7 mouse cellular contexts compared by ENCODE assay signal in the genomic region with DNA sequence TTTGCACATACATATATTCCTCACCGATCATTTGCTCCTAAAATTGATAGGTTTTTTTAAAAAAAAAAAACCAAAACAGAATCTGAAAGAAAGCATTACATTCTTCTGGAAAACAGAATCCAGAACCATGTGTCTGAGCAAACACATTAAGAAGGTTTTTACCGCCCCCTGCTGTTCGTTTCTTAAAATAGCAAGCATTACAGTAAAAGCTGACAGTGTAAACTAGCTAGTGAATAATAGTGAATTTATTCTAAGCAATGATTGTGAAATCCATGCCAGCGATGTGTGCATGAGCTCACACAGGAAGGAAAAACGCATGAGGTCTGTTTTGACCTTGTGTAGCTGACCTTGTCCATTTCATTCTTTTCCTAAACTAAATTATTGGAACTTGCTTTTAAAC. TPM values are rescaled to one million over a fixed set of nuclear protein-coding genes. Genes with fewer than 3 reads are reported as not detected.
DNase-seq lines count a peak whose midpoint lies in the region; ATAC-seq and TF ChIP-seq lines count a peak whose summit lies in the region.

No protein-coding gene starts in this region.

- ATAC-seq in limb, embryonic 14.5 days (ENCODE audit: low FRiP score, low read depth) = peak; percentile 53; the same call in 1 of the 2 replicates

- H3K4me2 ChIP-seq in limb, embryonic 14.5 days (replicated peaks; ENCODE audit: low read depth, low read length, severe bottlenecking) = no peak overlapping the region

- WGBS in limb, embryonic 14.5 days = 4% methylated on average over 5 of the region's 5 CpGs

- H3K27ac ChIP-seq in limb, embryonic 14.5 days (replicated peaks; ENCODE audit: low read depth, low read length) = no peak overlapping the region

- peak; percentile 47 for DNase-seq in right cerebral cortex, adult 18-20 months
- no peak for DNase-seq in right cerebral cortex, postnatal 25 days
- DNase-seq in R1 (ENCODE audit: low read depth, low spot score) = peak; percentile 73
- peak; percentile 68 for DNase-seq in embryo, embryonic 11.5 days (ENCODE audit: low read depth, low spot score)
- peak; percentile 68 for DNase-seq in hindlimb bud, embryonic 11.5 days (ENCODE audit: extremely low spot score, low read depth, low spot score)
- peak; percentile 95 for DNase-seq in limb, embryonic 14.5 days (ENCODE audit: low spot score)
- peak; percentile 40 for DNase-seq in retina, adult 2 months (ENCODE audit: low read depth, low spot score)

- no peak overlapping the region for H3K4me3 ChIP-seq in limb, embryonic 14.5 days (replicated peaks; ENCODE audit: low read length)

- H3K4me1 ChIP-seq in limb, embryonic 14.5 days (ENCODE audit: control insufficient read depth, insufficient read depth, low read length) = no peaks in the 10 kb centered on the region

- H3K36me3 ChIP-seq in limb, embryonic 14.5 days (ENCODE audit: control insufficient read depth, insufficient read depth, low read length) = no peaks in the 10 kb centered on the region

- no peaks in the 10 kb centered on the region for H3K27me3 ChIP-seq in limb, embryonic 14.5 days (ENCODE audit: control insufficient read depth, insufficient read depth, low read length)

- TF ChIP-seq POLR2A in limb, embryonic 14.5 days (IDR thresholded peaks at IDR 0.05; ENCODE audit: borderline replicate concordance, extremely low read depth, insufficient read depth, insufficient read length) = no peak

- H3K9ac ChIP-seq in limb, embryonic 14.5 days (ENCODE audit: low read depth, low read length, severe bottlenecking) = no peak overlapping the region

- no peaks in the 10 kb centered on the region for H3K9me3 ChIP-seq in limb, embryonic 14.5 days (ENCODE audit: control insufficient read depth, low read length)

RNA-seq across cellular contexts. Expression of a gene that starts 27.2 kb away (rescaled TPM):
- polyA plus RNA-seq in limb, embryonic 14.5 days (2012; rRNA removed) = 61.4 and 62.4 TPM in 2 replicates
- 99.0 and 111 TPM in 2 replicates for polyA plus RNA-seq in limb, embryonic 14.5 days (2014; fragmentation: Nextera tagmentation; extraction: Ambion mirVana)

RNA-seq across cellular contexts. Expression of a gene that starts 52.6 kb away (rescaled TPM):
- 0.17 and 0.24 TPM in 2 replicates for polyA plus RNA-seq in limb, embryonic 14.5 days (2012; rRNA removed)
- polyA plus RNA-seq in limb, embryonic 14.5 days (2014; fragmentation: Nextera tagmentation; extraction: Ambion mirVana) = 0.51 and 1.3 TPM in 2 replicates
